Mouse (Mus musculus): ENCODE data around the gene Rbfox3.

DNA sequence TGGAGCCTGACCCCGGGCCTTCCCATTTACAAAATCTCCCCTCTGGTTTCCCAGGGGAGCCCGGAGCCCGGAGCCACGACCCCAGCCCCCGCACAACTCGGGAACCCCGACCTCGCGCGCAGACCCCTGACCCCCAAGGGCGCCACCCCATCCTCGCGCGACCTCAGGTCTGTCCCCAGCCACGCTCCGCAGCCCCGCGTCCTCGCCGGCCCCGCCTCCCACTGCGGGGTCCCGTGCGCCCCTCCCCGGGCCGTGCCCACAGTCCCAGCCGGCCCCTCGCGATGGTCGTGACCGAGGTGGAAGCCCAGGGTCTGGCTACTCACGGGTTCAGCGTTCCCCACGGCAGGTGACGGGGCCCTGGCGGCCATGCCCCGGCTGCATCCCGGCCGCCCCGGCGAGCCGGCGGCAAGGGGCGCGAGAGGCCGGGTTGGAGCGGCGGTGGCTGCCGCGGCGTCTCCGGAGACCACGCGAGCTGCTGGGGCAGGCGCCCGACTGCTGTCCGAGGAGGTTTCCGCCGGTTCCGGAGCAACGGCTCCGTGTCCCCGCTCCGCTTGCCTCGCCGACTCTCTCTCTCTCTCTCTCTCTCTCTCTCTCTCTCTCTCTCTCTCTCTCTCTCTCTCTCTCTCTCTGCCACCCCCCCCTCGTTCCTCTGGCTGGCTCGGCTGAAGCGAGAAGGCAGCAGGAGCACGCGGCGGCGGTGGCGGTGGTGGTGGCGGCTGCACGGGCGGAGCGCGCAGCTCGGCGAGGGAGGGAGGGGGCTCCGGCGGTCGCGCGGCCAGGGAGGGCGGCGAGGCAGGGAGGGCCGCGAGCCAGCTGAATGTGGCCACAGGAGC, 2.2 kb downstream of the Rbfox3 start:
- TF ChIP-seq CTCF (IDR thresholded peaks at IDR 0.05; ENCODE audit: low read depth, low read length) (no peak), POLR2AphosphoS5 (IDR thresholded peaks at IDR 0.05; ENCODE audit: insufficient replicate concordance, low read depth, low read length) (no peak)

All from G1E (cell line).